Mouse (Mus musculus) ES-E14 (cell line): ENCODE results near the gene Ppp2r3d.

Experiments used
- ZC3H11A ChIP-seq: IDR thresholded peaks from 2 replicates; pipeline ENCODE4 v1.6.1; 2012; ENCODE audit warnings: low read depth, mild to moderate bottlenecking, inconsistent platforms, low read length, borderline replicate concordance
- ZNF384 ChIP-seq: IDR thresholded peaks from 2 replicates; pipeline ENCODE4 v1.6.1; 2012; ENCODE audit warnings: low read depth, low read length, inconsistent platforms

DNA sequence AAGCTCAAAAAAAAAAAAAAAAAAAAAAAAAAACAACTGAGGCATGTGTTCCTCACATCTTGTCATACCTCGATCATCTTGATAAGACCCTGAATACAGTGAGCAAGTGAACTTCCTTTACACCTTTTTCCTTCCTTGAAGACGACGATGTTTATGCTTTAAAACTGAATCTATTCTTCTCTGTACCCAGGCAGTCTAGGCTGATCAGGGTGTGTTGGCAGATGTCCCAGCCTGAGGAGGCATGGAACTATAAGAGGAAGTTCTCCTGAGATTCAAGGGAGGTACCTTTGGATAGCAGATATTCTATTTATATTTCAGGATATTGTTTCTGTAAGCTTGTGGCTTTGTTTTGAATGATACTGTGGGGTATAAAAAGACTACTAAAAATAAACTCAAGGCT, 1.4 kb upstream of the Ppp2r3d start:
- TF ChIP-seq ZNF384, result no peak
- no peak for TF ChIP-seq ZC3H11A
